Mouse (Mus musculus) embryo, embryonic 10 days (tissue): ENCODE data around the gene Vstm4.

Source experiments
- DNase-seq: peaks from one replicate; pipeline ENCODE4 v3.0.0-alpha.2; 2015; ENCODE audit warnings: low spot score

Vstm4 gene

GRCm38 (mm10) chr14:32950312-32951301 is 94.1 kb downstream of the Vstm4 start:
- peak; percentile 46 for DNase-seq

- no peak for DNase-seq
Observed at GRCm38 (mm10) chr14:32956486-32956885, 99.9 kb downstream of the Vstm4 start.

- peak; percentile 31 for DNase-seq
Observed at GRCm38 (mm10) chr14:32958671-32959070, 102.1 kb downstream of the Vstm4 start.

GRCm38 (mm10) chr14:32960481-32960880 is 103.9 kb downstream of the Vstm4 start:
- peak; percentile 88 for DNase-seq

GRCm38 (mm10) chr14:32964742-32965141 is 108.2 kb downstream of the Vstm4 start:
- peak; percentile 56 for DNase-seq

- no peak for DNase-seq
Observed at GRCm38 (mm10) chr14:32970700-32971099, 114.1 kb downstream of the Vstm4 start.

- DNase-seq = no peak
Observed at GRCm38 (mm10) chr14:32984176-32984738, 127.7 kb downstream of the Vstm4 start.

- no peak for DNase-seq
Observed at GRCm38 (mm10) chr14:32986659-32987058, 130.1 kb downstream of the Vstm4 start.
